Mouse (Mus musculus): ENCODE measurements around the gene Abhd12.

Gene Abhd12

DNA sequence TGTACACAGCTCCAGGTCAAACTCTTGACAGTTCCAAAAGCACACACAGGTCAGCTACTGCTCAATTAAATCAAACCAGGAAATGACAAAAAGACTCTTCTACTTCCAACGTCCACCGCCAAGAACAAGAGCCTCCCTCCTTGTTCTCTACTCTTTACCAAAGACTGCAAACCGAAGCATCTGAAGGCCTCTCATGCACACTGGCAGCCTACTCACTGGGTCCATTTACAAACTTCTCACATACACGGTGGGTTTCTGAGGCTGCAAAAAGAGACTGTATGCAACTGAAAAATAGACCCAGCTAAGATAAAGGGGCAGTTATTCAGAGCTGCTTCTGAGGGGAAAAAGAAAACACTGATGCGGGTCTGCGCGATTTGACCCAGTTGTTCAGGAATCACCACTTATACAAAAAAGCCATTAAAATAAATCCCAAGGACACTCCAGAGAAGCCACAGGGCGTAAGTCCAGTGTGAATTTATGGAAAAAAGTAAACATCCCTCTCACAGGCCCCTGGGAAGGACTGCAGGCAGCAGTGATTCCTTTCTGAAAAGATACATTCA, 57.0 kb downstream of the Abhd12 start:
- no peak for DNase-seq

DNA sequence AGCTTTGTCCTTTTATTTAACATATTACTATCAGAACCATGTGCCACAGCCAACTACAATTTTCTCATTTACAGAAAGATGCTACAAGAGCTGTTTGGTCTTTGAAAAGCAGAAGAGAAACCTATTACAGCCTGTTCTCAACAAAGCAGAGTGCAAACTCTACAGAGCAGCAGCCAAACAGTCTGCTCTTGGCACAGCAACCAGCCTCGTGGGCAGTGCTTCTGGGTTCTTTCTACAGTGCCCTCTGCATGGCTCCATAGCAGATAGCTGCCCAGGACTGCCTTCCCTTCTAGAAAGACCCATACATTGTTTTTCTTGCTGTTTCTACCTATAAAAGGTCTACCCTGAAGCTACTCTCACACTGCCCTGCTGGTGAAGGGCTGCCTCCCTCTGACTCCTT, 59.7 kb downstream of the Abhd12 start:
- DNase-seq = no peak

DNA sequence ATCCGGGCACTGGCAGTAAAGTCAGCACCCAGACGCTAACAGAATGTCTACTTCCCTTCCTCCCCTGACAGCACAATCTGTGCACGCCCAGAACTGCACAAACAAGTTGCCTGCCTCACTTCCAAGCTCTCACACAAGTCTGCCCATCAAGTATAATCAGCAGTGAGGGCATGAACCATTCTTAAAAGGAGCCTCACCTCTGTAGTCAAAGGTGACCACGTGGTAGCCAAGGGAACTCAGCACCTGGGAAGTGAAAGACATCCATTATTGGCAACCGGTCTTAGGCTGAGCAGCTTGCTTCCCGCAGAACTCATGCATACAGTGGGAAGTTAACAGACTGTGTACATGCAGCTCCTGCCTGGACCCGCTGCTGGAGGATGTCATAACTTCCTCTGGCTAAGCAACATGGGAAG, 62.5 kb downstream of the Abhd12 start:
- no peak for DNase-seq

DNA sequence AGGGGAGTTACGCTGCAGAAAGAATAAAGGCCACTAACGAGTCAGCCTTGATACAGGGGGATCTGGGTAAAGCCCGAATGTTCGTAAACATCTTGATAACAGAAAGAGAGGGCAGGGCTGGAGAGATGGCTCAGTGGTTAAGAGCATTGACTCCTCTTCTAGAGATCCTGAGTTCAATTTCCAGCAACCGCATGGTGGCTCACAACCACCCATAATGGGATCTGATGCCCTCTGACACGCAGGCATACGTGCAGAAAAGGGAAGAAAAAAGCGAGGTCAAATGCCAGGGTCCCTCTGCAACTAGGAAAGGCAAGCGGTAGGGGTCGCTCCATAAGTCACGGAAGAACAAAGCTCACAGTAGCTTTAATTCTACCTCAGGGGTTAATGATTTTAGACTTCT, 63.4 kb downstream of the Abhd12 start:
- DNase-seq = no peak

DNA sequence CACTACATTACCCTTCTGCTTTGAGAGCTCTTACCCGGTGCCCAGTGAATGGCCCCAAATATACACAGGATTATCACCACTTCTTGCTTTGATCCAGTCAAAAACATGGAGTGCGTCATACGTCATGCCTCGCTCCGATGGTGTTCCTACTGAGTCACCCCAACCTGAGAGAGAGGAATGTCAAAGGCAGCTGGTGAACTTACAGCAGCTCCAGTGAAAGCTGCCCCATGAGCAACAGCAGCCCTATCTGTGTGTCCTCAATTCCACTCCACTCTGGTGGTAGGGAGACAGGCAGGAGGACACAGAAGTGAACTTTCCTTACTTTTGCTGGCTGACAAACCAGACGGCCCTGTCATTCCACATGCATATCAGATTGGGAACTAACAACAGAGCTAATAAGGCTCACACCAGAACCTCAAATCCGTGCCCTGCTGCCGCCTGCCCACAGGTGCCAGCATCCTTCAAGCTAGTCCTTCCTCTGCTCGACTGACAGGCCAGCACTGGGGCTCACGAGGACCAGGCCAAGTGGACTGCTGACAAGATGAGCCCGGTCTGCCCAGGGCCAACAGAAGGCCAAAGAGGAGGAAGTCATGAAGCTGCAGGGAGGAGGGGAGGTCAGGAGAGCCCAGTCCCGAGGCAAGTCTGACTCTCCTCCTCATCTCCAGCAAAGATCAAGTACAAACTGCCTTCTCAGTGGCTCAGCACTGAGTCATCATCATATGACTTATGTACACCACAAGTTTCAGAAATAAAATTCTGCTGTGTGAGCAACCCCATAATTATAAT, 64.7 kb downstream of the Abhd12 start:
- no peak for DNase-seq

DNA sequence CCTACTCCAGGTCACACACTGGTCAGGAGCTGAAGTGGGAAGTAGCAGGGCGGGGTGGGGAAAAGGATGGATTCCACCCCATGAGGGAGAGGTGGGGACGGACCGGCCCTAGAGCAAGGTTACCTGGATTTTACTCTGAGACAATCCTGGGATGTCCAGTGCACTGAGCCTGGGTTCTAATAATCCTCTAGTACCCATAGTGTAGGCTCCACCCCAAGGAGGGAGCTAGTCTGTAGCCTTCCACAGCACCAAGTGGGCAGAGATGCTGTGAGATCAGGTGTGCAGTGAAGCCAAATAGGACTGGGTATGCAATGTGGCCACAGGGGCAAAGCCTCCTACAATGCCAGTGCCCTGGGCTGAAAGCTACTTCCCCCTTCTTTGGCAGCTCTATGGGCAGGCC, 66.8 kb downstream of the Abhd12 start:
- DNase-seq = no peak

DNA sequence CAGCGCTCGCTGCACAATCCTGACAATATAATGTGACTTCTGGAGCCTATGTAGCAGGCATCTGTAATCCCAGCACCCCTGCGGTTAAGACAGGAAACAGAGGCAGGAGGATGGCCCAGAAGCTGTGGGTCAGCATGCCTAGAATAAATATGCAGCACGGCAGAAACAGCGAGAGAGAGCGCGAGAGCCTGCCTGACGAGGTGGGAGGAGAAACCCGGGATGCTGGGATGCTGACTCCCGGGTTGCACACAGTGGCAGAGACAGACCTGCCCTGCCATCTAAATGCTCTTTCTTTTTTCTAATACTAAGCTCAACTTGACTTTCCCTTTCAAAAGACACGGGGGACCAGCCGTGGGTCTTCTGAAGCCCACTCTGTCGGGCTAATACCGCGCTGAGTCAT, 67.6 kb downstream of the Abhd12 start:
- no peak for DNase-seq

DNA sequence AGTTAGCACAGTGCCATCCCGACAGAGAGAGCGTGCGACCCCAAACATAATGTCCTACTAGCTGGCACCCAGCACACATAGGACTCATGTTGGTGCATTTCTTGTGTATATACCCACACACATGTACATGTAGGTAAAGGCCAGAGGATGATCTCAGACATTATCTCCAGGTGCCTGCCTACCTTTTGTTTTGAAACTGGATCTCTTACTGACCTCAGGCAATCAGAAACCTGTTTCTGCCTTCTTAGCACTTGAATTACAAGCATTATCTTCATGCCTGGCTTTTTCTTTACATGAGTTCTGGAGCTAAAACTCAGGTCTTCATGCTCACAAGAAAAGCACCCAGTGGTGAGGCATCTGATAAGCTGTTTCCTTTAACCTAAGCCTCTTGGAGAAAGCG, 68.6 kb downstream of the Abhd12 start:
- no peak for DNase-seq

DNA sequence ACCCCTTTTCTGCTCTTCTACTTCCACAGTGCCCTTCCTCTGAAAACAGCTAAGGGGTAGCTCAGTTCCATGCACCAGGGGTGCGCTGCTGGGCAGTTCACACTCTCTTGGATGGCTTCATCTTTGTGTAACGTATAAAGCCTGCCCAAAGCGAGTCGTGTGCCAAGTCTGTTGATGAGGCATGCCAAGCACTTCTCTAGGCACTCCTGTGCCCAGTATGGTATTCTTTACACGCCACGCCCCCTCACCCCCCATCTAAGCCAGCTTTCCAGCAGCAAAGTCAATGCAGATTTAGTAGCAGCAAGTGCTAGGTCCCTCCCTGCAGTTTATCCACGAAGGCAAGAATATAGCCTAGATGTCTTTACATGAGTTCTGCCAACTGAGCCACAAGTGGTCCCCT, 69.9 kb downstream of the Abhd12 start:
- DNase-seq = no peak

DNA sequence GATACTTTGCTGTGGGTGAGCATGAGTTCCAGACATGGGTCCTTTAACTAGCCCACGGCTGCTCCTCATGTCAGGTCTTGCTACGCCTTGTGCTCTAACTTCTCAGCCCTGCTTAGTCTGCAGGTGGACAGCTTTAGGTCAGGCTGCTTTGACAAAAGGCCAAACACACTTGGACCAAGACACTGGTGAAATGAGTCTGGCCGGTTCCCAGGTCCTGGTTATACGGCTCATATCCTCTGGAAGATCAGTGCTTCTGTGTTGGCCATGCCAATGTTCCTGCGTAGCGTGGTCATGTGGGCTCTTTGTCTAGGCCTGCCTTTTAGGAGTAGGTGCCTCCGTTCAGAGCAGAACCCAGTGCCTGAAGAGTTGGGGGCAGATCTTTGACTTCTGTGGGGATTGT, 72.5 kb downstream of the Abhd12 start:
- DNase-seq = no peak

DNA sequence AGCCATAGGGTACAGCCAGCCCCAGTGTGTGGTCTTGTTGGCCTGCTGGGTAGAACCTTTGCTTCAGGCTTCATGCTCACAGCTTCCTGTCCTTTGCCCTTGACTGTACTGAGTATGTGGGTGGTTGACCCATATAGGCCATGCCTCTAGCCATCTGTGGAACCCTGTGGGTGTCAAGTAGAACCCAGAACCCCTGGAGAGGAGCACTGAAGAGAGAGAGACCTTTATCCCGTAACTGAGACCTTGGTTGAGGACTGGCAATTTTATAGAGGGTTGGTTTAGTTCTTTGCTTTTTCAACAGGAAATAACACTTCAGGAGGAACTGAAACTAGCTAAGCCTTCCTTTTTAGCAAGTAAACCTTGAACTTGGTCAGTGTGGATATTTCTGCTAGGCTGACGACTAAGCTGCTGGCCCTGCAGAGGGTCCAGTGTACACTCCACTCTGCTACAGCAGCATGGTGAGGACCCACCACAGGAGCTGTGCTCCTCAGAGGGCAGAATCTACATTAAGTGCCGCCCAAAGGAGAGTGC, 73.6 kb downstream of the Abhd12 start:
- DNase-seq = no peak

DNA sequence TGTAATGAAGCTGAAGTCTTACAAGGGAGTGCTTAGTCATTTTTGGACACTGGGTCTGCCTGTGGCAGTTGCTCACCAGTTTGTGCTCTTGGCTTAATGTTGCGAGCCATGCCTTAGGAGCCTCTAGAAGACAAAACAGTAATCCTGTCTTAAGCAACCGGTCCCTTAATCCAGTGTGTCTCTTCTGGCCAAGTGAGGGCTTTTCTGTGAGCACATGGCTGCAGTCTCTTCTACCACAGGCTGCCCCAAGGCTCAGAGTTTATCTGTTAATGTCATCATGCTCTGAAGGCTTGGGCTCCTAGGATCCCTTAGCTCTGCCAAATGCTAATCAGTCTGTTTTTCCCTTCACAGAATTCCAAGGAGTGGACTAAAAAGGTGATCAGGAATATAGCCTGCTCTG, 74.5 kb downstream of the Abhd12 start:
- no peak for DNase-seq

DNA sequence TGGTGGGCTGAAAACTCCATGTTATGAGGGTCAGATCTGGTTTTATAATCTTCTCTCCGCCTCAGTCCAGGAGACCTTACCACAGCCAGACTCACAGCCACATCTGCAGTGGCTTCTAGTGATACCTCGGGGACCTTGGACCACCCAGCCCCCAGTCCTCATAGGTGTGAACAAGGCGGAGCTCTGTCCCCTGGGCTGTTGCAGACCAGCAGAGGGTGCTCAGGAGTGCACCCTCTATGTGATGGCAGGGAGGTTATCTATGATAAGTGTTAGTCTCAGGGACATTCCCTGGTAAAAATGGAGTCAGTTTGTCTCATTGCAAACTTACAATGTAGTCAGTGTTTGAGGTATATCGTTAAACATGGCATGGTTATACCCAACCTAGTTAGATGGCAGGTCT, 75.9 kb downstream of the Abhd12 start:
- DNase-seq = no peak

DNA sequence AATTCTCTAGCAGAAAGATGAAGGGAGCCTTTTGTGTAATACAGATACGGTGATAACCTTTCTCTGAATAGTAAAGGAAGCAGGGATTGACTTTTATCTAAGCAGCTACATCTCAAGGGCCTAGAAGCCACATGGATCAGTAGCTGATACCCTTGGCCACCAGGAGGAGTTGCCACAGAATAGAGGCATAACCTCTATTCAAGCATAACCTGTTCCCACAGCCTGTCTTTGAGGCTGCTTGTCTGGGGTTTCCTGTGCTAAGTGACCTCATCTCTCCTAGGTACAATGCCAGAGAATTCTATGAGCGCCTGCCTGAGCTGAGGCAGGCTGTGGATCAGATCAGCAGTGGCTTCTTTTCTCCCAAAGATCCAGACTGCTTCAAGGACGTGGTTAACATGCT, 76.4 kb downstream of the Abhd12 start:
- DNase-seq = no peak

DNA sequence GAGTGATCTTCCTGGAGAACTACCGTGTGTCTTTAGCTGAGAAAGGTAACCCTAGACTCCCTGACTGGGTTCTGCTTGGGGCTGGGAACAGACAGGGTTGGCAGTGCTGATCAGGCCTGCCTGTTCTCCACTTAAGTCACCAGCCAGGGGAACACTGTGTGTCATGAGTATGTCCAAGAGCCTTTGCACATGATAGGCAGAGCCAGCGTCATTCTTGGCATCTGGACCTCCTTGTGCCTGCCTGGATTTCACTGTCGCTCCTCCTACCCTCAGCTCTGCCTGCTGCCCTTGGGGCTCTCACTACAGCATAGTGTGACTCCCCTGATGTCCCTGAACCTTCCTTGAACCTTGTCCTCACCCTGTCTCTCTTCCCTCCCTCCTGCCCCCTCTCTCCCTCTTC, 78.1 kb downstream of the Abhd12 start:
- no peak for DNase-seq

DNA sequence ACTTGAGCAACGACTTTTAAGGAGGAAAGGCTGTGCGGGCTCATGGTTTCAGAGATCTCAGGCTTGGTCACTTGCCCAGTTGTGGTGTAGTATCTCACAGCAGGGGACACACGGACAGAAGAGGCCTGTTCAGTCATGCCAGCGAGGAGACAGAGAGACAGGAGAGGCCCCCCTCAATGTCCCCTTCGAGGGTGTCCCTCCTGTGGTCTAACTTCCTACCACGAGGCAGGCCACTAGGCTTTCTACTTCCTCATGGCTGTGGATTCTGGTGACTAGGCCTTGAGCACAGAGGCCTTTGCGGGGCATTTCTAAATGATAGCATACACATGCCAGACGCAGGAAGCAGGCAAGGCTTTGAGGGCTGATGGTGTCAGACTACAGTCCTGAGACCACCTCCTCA, 81.6 kb downstream of the Abhd12 start:
- DNase-seq = no peak

DNA sequence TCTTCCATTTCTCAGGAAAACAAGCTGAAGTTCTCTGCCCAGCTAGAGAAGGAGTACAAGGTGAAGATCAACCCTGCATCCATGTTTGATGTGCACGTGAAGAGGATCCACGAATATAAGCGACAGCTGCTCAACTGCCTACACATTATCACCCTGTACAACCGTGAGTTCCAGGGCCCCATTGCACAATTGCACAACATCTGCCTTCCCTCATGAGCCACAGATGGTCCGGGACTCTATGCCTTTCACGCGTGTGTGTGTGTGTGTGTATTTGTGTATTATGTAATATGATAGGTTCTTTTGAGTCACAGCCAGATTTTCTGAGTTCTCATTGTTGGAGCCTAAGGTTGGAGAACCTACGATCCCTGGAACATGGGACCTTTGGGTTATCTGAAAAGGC, 83.8 kb downstream of the Abhd12 start:
- DNase-seq = no peak

DNA sequence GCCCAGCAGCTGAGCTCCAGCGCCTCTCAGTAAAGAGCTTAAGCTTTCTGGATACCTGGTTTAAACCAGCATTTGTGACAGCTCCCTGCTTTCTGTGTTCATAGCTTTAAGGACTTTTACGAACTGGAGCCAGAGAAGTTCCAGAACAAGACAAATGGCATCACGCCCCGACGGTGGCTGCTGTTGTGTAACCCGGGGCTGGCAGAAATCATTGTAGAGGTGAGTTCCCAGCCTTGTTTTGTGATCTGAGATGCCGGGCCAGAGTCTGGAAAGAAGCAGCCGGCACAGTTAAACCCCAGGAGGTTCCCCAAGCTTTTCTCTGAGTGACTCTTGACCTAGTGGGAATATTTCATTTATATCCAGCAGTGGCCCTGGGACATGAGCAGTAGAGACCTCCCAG, 85.8 kb downstream of the Abhd12 start:
- DNase-seq = no peak

DNA sequence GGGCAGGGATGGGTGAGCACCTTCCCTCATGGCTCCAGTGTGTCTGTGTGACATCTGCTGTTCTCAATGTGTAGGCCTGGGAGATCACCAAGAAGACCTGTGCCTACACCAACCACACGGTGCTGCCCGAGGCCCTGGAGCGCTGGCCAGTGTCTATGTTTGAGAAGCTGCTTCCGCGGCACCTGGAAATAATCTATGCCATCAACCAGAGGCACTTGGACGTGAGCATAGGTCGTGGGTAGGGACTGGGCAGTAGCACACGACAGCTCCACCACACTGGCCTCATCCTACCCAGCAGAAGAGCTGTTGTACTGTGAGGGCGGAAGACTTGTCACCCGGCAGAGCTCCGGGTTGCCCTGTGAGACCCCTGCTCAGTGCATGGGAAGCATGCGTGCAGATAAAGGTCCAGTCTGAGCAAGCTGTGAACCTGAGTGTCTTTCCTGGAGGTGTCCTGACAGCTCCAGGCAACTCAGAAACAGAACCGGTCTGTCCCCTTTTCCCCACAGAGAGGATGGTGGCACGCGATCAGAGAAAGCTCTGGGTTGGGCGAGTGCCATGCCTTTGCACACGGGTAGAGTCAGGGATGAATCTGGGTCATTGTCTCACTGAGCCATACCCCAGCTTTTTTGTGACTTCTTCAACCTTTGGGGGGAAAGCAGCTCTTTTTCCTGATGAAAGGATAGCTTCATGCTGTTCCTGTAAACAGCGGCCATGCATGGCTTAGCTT, 87.7 kb downstream of the Abhd12 start:
- no peak for DNase-seq

DNA sequence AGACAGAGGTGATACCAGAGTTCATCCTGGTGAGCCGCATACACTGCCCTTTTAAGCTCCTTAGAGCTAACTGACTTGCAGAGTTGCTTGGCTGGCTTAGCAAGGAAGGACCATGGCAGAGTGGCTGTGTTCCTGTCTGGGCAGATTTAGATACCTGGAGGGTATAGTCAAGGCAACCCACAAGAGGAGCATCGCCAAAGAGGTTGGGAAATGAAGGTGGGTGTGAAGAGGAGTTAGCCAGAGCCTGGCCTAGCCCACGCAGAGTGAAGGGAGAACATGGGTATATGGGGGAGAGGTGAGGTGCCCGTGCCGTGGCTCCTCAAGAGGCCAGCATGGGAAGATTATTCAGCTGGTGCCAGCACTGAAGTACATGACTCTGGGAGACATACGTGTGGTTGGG, 91.7 kb downstream of the Abhd12 start:
- DNase-seq = no peak

DNA sequence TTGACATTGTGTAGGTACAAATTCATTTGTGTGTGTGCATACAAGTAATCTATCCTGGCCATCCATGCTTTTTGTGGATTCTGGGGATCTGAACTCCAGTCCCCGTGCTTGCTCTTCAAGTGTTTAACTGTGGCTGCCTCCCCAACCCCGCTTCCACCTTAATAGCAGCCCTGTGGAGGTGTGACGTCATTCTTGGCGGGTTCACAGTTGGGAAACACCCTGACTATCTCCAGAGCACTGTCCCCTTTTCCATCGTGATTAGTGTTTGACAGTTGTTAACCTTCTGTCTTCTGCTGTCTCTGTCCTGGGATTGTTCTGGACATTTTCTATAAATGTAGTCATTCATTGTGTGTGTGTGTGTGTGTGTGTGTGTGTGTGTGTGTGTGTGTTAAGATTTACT, 93.9 kb downstream of the Abhd12 start:
- DNase-seq = no peak

DNA sequence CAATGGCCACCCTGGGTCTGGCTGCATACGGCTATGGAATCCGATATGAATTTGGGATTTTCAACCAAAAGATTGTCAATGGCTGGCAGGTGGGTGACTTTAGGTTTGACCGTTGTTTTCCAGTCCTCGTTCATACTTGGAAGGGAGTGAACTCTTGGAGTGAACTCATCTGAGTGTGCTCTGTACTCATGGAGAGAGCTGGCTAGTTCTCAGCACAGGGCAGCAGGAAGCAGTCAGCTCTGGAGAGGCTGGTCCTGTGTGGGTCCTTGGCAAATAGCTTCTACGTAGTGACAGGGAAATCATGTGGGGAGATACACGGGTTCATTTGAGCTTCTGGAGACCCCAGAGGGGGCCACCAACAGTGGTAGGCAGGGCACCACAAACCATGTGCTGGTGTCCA, 95.7 kb downstream of the Abhd12 start:
- DNase-seq = no peak

DNA sequence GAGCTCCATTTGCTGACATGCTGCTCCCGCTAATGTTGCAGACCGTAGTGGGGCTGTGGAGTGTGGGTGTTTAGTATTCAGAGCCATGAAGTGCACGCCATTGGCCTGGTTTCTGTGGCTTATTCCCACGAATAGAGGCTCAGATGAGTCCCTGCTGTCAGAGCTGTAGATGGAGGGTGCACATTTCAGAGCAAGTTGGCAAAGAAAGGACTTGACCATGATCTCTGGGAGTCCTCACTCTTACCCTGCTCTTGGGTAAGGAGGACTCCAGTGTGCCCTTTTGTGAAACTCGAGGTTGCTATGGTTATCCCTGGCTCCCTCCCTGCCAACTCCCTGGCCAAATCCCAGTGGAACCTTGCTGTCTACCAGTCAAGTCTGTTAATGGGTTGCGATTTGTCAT, 96.2 kb downstream of the Abhd12 start:
- DNase-seq = no peak

DNA sequence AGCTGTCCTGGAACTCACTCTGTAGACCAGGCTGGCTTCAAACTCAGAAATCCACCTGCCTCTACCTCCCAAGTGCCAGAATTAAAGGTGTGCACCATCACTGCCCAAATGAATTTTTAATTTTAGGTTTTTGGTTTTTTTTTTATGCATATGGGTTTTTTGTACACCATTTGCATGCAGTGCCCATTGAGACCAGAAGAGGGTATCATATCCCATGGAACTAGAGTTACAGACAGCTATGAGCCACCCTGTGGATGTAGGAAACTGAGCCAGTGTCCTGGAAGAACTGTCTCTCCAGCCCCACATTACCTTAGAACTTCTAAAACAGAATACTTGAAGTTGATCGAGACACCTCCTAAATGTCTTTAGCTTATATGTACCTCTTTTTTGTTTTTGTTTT, 101.5 kb downstream of the Abhd12 start:
- no peak for DNase-seq

Measured in lung, adult 18-20 months (tissue).